In the genomic region with DNA sequence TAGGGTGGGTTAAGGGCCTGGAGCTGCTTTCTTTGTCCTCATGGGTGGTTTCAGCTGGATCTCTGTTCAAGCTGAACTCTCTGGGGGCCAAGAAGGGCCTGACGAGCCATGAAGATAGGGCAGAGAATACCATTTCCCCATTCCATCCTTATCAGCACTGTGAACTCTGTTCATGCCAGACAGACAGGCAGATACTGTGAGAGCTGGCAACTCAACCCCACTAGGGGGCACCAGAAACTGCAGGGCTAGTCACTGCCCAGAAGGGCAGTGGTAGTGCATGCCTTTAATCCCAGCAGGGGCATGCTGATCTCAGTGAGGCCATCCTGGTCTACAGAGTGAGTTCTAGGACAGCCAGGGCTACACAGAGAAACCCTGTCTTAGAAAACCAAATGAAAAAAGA, we compare ENCODE assay signal across 9 mouse cellular contexts. TPM values are rescaled to one million over a fixed set of nuclear protein-coding genes. Genes with fewer than 3 reads are reported as not detected.
DNase-seq lines count a peak whose midpoint lies in the region; ATAC-seq and TF ChIP-seq lines count a peak whose summit lies in the region.
"Had no signal": no experiment of that assay in that cellular context is flagged by ENCODE, and none has a peak within 500 bp of the region (broad histone marks: within the 10 kb centered on the region; RNA-seq: fewer than 3 reads in every experiment).

No protein-coding gene starts in this region.

- POLR2A ChIA-PET in Patski (lab: Charles Lee), result interaction anchor here (0.7 kb wide), 1 partner anchor 49 kb away, joined by 3 read pairs; no protein-coding TSS in a partner anchor

- peak; percentile 27 for DNase-seq in gastrocnemius, postnatal 10 days
- no peak for DNase-seq in gastrocnemius, adult 8-10 months (ENCODE audit: low spot score in 2 of 2)
- DNase-seq in 3T3-L1 (ENCODE audit: low read depth, low spot score) (peak; percentile 80), Patski (ENCODE audit: low read depth, low spot score) (no peak)
- no peak for DNase-seq in midbrain, postnatal 0 days (ENCODE audit: low spot score)
- DNase-seq in Muller cell, postnatal 12 days (ENCODE audit: inconsistent ontology term), result no peak

- no peaks in the 10 kb centered on the region for H3K4me1 ChIP-seq in cortical plate, adult 2 months (ENCODE audit: control insufficient read depth, insufficient read depth, low read length)
- peaks cover 11% of the 10 kb centered on the region for H3K4me1 ChIP-seq in kidney, embryonic 16.5 days (ENCODE audit: insufficient read depth, low read length)
- no peaks in the 10 kb centered on the region for H3K4me1 ChIP-seq in midbrain, postnatal 0 days (ENCODE audit: insufficient read depth, low read length)

- CTCF ChIA-PET in Patski (lab: Charles Lee), result no interaction called here

- H3K4me2 ChIP-seq in kidney, embryonic 16.5 days (replicated peaks; ENCODE audit: low read depth, low read length), result no peak overlapping the region
- H3K4me2 ChIP-seq in midbrain, postnatal 0 days (ENCODE audit: low read depth, low read length, poor library complexity, severe bottlenecking), result no peak overlapping the region
- H3K4me2 ChIP-seq: limb, embryonic 13.5 days had no signal

- no peaks in the 10 kb centered on the region for H3K36me3 ChIP-seq in kidney, embryonic 16.5 days (ENCODE audit: insufficient read depth, low read length)
- no peaks in the 10 kb centered on the region for H3K36me3 ChIP-seq in midbrain, postnatal 0 days (ENCODE audit: insufficient read depth, low read length)
- H3K36me3 ChIP-seq: limb, embryonic 13.5 days had no signal

- no peak overlapping the region for H3K27ac ChIP-seq in cortical plate, adult 2 months (ENCODE audit: insufficient read depth, low read length)
- no peak overlapping the region for H3K27ac ChIP-seq in kidney, embryonic 16.5 days (ENCODE audit: low read length)
- no peak overlapping the region for H3K27ac ChIP-seq in midbrain, postnatal 0 days (ENCODE audit: low read depth, low read length)
- H3K27ac ChIP-seq: limb, embryonic 13.5 days had no signal

- no peak overlapping the region for H3K9ac ChIP-seq in kidney, embryonic 16.5 days (replicated peaks; ENCODE audit: low read length)
- H3K9ac ChIP-seq in midbrain, postnatal 0 days (replicated peaks; ENCODE audit: low read length, poor library complexity, severe bottlenecking), result no peak overlapping the region
- H3K9ac ChIP-seq: limb, embryonic 13.5 days had no signal

- no peak overlapping the region for H3K4me3 ChIP-seq in cortical plate, adult 2 months (ENCODE audit: insufficient read depth, low read length)
- H3K4me3 ChIP-seq in kidney, embryonic 16.5 days (ENCODE audit: low read length), result no peak overlapping the region
- H3K4me3 ChIP-seq in midbrain, postnatal 0 days (ENCODE audit: low read depth, low read length), result no peak overlapping the region
- H3K4me3 ChIP-seq: limb, embryonic 13.5 days had no signal

- TF ChIP-seq CTCF in Patski (IDR thresholded peaks at IDR 0.05), result peak; percentile 82
- peak; percentile 59 for TF ChIP-seq CTCF in cortical plate, adult 2 months (IDR thresholded peaks at IDR 0.05; ENCODE audit: extremely low read depth, insufficient read depth, low read length)
- TF ChIP-seq CTCF in midbrain, postnatal 0 days (IDR thresholded peaks at IDR 0.05), result peak; percentile 65

- H3K9me3 ChIP-seq in kidney, embryonic 16.5 days (ENCODE audit: low read length), result no peaks in the 10 kb centered on the region
- no peaks in the 10 kb centered on the region for H3K9me3 ChIP-seq in midbrain, postnatal 0 days (ENCODE audit: low read length)
- H3K9me3 ChIP-seq: limb, embryonic 13.5 days had no signal

- no peaks in the 10 kb centered on the region for H3K27me3 ChIP-seq in Patski
- H3K27me3 ChIP-seq in kidney, embryonic 16.5 days (ENCODE audit: insufficient read depth, low read length), result no peaks in the 10 kb centered on the region
- no peaks in the 10 kb centered on the region for H3K27me3 ChIP-seq in midbrain, postnatal 0 days (ENCODE audit: insufficient read depth, low read length)
- H3K27me3 ChIP-seq: limb, embryonic 13.5 days had no signal

- in situ Hi-C loops in Patski (cut with MboI; ENCODE audit: low pct_unique_long_range_greater_than_20kb), result loop anchor here (5.0 kb wide), 1 partner anchor 65 kb away; no protein-coding TSS in a partner anchor

- peak; percentile 93 for ATAC-seq in Patski
- peak; percentile 69; the same call in 1 of the 2 replicates for ATAC-seq in kidney, embryonic 16.5 days (ENCODE audit: low FRiP score, low TSS enrichment)
- ATAC-seq in midbrain, postnatal 0 days (ENCODE audit: low FRiP score), result no peak

- 50% methylated on average over 1 of the region's 1 CpGs for WGBS in kidney, embryonic 16.5 days
- whole genome bisulfite sequencing in midbrain, postnatal 0 days, result 61% methylated on average over 1 of the region's 1 CpGs

- no peak for TF ChIP-seq POLR2A in cortical plate, adult 2 months (IDR thresholded peaks at IDR 0.05; ENCODE audit: extremely low read depth, insufficient read depth, low read length)

RNA-seq across cellular contexts. Expression of a gene that starts 38.2 kb away (rescaled TPM):
- not detected for total RNA-seq in gastrocnemius, postnatal 10 days (2021)
- not detected for total RNA-seq in gastrocnemius, adult 8-10 months (2022)
- not detected for polyA plus RNA-seq in Patski (2021)
- not detected in 2 replicates for polyA plus RNA-seq in cortical plate, adult 2 months (2012; rRNA removed)
- polyA plus RNA-seq in kidney, embryonic 16.5 days (2015; fragmentation: Nextera tagmentation; extraction: Ambion mirVana), result not detected in 2 replicates
- total RNA-seq in midbrain, postnatal 0 days (2014; rRNA removed), result not detected in 2 replicates
- polyA plus RNA-seq in midbrain, postnatal 0 days (2015; fragmentation: Nextera tagmentation; extraction: Ambion mirVana), result not detected in 2 replicates
- polyA plus RNA-seq: limb, embryonic 13.5 days had no signal

Comparison
In these comparisons a context has a peak if more than half of its experiments do, and no peak if none do; other contexts are left out.
1. DNase-seq: peak in gastrocnemius, postnatal 10 days (single experiment) and 3T3-L1 (single experiment); none in gastrocnemius, adult 8-10 months (0 of 2), Patski (single experiment), midbrain, postnatal 0 days (single experiment) and Muller cell, postnatal 12 days (single experiment).
2. Peak in every context shown above with its lines, with median percentiles within 50 percentile points of each other: CTCF ChIP-seq.